Mouse (Mus musculus): ENCODE measurements at regions not wholly inside any gene's neighbourhood (a gene's known extent, or its start where the extent isn't known, plus 50 kb on each side); places are given as distances from the start of the nearest gene placed in this dataset.

DNA sequence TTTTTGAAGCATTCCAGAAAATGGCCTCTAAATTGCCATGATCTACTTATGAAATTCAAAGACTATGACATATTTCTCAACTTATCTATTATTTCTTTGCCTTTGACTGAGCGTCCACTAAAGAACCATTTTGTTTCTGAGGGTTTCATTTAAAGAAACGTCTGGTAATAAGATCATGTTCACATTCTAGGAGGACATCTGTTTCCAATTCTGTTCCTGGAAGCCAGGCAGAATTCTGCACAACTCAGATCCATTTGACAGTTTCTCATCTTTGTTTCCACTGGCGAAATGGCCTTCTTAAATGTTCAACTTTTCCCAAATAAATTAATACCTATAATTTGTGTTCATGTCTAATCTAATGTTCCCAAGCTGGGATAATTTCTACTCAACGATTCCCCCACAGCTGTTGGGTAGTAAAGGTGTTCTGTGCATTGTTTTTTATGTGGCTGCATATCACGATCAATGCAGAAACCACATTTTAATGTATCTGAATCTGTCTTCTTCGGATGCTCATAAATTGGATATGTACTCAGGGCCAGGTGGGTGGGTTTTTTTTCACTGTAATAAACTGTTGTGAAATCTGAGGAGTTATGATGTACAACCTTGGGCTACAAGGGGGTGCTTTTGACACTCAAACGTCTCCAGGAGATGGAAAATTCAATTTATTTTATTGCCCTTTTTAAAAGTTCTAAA, 470.6 kb downstream of the Kctd12 start:
- Histone ChIP-seq H3K9me3 (ENCODE audit: control insufficient read depth, low read length) (no peaks in the 10 kb centered on the region), H3K27ac (ENCODE audit: low read depth, low read length) (no peak overlapping the region), H3K4me3 (ENCODE audit: low read depth, low read length) (no peak overlapping the region), H3K36me3 (ENCODE audit: control insufficient read depth, insufficient read depth, low read length) (no peaks in the 10 kb centered on the region), H3K4me2 (ENCODE audit: low read depth, low read length, severe bottlenecking) (no peak overlapping the region), H3K27me3 (ENCODE audit: control insufficient read depth, insufficient read depth, low read length) (no peaks in the 10 kb centered on the region), H3K9ac (ENCODE audit: low read length) (no peak overlapping the region), H3K4me1 (replicated peaks; ENCODE audit: control insufficient read depth, insufficient read depth, low read length) (no peaks in the 10 kb centered on the region)
- ATAC-seq (replicated peaks; ENCODE audit: low FRiP score) (no peak), DNase-seq (ENCODE audit: low spot score) (no peak)
- WGBS = 72% methylated on average over 7 of the region's 7 CpGs

DNA sequence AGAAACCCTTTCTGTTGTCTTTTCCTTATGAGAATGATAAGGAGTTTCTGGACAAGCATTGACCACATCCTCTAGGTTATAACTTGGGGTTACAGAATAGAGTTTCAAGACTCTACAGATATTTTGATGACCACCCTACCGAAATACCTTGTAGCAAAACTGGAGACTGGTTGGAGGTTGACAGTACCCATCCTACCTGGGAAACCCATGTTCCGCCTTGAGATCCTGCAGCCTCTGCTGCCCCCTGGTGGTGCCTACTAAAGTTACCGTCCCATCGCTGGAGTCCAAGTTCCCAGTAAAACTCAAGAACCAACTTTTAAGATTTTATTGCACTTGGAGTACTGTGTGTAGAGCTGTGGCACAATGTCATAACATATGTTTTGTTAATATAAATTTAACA, 472.1 kb downstream of the Kctd12 start:
- Histone ChIP-seq H3K9me3 (ENCODE audit: control insufficient read depth, low read length) (no peaks in the 10 kb centered on the region), H3K27me3 (ENCODE audit: control insufficient read depth, insufficient read depth, low read length) (no peaks in the 10 kb centered on the region), H3K36me3 (ENCODE audit: control insufficient read depth, insufficient read depth, low read length) (no peaks in the 10 kb centered on the region), H3K9ac (ENCODE audit: low read length) (no peak overlapping the region), H3K27ac (ENCODE audit: low read depth, low read length) (no peak overlapping the region), H3K4me1 (replicated peaks; ENCODE audit: control insufficient read depth, insufficient read depth, low read length) (no peaks in the 10 kb centered on the region), H3K4me3 (ENCODE audit: low read depth, low read length) (no peak overlapping the region), H3K4me2 (ENCODE audit: low read depth, low read length, severe bottlenecking) (no peak overlapping the region)
- WGBS = 32% methylated on average over 4 of the region's 4 CpGs
- ATAC-seq (replicated peaks; ENCODE audit: low FRiP score) (peak; percentile 60), DNase-seq (ENCODE audit: low spot score) (peak; percentile 75)

DNA sequence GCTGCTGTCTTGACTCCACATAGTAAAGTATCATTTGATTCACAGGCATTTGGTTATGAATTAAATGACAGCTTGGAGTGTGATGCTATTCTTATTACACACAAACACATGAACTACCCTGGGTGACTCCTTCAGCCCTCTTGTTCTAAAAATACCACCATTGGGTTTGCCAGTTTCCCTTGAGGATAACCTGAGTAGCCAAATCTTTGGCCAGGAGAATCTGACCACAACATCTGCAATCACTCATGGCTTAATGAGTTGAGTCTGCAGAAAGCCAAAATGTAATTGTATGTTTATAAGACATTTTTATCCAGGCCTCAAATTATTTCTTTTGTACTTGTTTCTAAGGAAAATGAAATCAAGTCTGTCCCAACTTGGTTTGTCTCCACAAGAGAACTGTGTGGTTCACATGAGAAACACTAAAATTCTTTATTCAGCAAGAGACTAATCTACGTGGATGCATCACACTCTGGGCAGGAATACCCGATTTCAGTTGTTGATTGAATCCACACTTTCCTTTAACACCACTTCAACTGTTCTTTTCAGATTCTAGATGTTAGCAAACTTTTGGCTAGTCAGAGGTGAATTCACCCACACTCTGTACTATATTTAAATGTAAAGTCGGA, 476.6 kb downstream of the Kctd12 start:
- no peak overlapping the region for H3K9ac ChIP-seq (ENCODE audit: low read length)
- H3K27ac ChIP-seq (ENCODE audit: low read depth, low read length) = no peak overlapping the region
- no peaks in the 10 kb centered on the region for H3K4me1 ChIP-seq (replicated peaks; ENCODE audit: control insufficient read depth, insufficient read depth, low read length)
- no peak overlapping the region for H3K4me2 ChIP-seq (ENCODE audit: low read depth, low read length, severe bottlenecking)
- WGBS = 86% methylated on average over 3 of the region's 3 CpGs
- H3K27me3 ChIP-seq (ENCODE audit: control insufficient read depth, insufficient read depth, low read length) = no peaks in the 10 kb centered on the region
- no peaks in the 10 kb centered on the region for H3K36me3 ChIP-seq (ENCODE audit: control insufficient read depth, insufficient read depth, low read length)
- no peak overlapping the region for H3K4me3 ChIP-seq (ENCODE audit: low read depth, low read length)
- ATAC-seq (replicated peaks; ENCODE audit: low FRiP score) = no peak
- H3K9me3 ChIP-seq (ENCODE audit: control insufficient read depth, low read length) = no peaks in the 10 kb centered on the region
- DNase-seq (ENCODE audit: low spot score) = no peak

DNA sequence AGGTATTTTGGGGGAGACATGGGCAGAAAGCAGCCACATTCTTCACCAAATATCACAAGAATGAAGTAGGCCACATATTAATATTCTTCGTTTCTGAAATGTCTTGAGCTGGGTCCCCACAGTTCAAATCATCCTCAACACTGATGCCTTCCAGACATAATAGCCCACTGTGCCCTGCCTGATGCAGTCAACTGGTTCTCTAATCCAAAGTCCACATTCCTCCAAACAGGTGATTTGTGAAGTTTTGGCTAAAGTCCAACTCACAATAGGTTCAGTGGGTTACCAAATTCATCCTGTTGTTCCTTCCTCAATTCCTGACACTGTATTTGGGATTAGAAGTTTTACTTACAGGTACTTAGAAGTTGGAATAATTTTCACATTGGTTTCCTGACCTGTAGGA, 485.3 kb downstream of the Kctd12 start:
- no peaks in the 10 kb centered on the region for H3K4me1 ChIP-seq (replicated peaks; ENCODE audit: control insufficient read depth, insufficient read depth, low read length)
- no peaks in the 10 kb centered on the region for H3K9me3 ChIP-seq (ENCODE audit: control insufficient read depth, low read length)
- 95% methylated on average over 1 of the region's 1 CpGs for WGBS
- ATAC-seq (replicated peaks; ENCODE audit: low FRiP score) = no peak
- no peak for DNase-seq (ENCODE audit: low spot score)
- H3K4me3 ChIP-seq (ENCODE audit: low read depth, low read length) = no peak overlapping the region
- no peaks in the 10 kb centered on the region for H3K36me3 ChIP-seq (ENCODE audit: control insufficient read depth, insufficient read depth, low read length)
- no peak overlapping the region for H3K27ac ChIP-seq (ENCODE audit: low read depth, low read length)
- no peak overlapping the region for H3K9ac ChIP-seq (ENCODE audit: low read length)
- H3K4me2 ChIP-seq (ENCODE audit: low read depth, low read length, severe bottlenecking) = no peak overlapping the region
- no peaks in the 10 kb centered on the region for H3K27me3 ChIP-seq (ENCODE audit: control insufficient read depth, insufficient read depth, low read length)

DNA sequence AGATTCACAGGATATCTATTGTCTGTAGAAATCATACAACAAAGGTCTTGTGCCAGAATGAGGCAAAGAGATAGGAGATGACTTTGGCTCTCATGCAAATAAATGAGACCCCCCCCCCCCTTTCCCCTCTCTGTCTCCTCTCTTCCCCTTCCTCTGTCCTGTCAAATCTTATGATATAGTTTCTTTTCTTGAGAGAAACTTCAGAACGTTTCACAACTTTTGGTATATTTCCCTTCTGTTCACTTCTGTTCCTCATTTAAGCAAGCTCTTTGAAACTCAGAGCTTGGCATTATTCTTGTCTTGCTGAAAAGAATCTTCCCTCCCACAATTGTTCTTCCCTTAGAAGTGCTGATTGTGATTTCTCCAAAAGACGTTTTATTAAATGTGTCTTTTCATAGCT, 490.1 kb downstream of the Kctd12 start:
- no peak overlapping the region for H3K4me3 ChIP-seq (ENCODE audit: low read depth, low read length)

DNA sequence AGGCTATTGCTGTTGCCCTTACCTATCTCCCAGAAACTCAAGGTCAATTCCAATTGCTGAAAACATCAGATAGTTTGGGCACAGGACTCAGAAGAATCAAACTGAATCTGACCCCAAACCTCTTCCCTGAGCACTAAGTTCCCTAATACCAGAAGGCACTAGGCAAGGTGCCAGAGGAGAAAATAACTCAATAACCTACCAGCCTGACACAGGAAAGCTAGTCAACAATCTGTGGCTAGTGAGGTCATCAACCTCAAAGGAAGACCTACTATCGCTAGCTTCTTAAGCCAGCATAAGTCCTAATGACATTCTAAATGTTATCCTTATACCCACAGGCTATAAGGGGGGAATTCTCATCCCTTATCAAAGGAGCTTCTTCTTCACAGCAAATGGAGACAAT, 491.2 kb downstream of the Kctd12 start:
- Histone ChIP-seq H3K9me3 (ENCODE audit: control insufficient read depth, low read length) (no peaks in the 10 kb centered on the region), H3K4me3 (ENCODE audit: low read depth, low read length) (no peak overlapping the region), H3K9ac (ENCODE audit: low read length) (no peak overlapping the region), H3K27me3 (ENCODE audit: control insufficient read depth, insufficient read depth, low read length) (no peaks in the 10 kb centered on the region), H3K36me3 (ENCODE audit: control insufficient read depth, insufficient read depth, low read length) (no peaks in the 10 kb centered on the region), H3K4me2 (ENCODE audit: low read depth, low read length, severe bottlenecking) (no peak overlapping the region), H3K4me1 (replicated peaks; ENCODE audit: control insufficient read depth, insufficient read depth, low read length) (no peaks in the 10 kb centered on the region), H3K27ac (ENCODE audit: low read depth, low read length) (no peak overlapping the region)
- DNase-seq (ENCODE audit: low spot score) (no peak), ATAC-seq (replicated peaks; ENCODE audit: low FRiP score) (no peak)
- WGBS = 100% methylated on average over 1 of the region's 1 CpGs

More for the DNA sequence above, 490.1 kb downstream of the Kctd12 start:
- no peak overlapping the region for H3K9ac ChIP-seq (ENCODE audit: low read length)
- ATAC-seq (replicated peaks; ENCODE audit: low FRiP score) (no peak), DNase-seq (ENCODE audit: low spot score) (no peak)
- no peaks in the 10 kb centered on the region for H3K36me3 ChIP-seq (ENCODE audit: control insufficient read depth, insufficient read depth, low read length)
- H3K9me3 ChIP-seq (ENCODE audit: control insufficient read depth, low read length) = no peaks in the 10 kb centered on the region
- H3K4me2 ChIP-seq (ENCODE audit: low read depth, low read length, severe bottlenecking) = no peak overlapping the region
- H3K4me1 ChIP-seq (replicated peaks; ENCODE audit: control insufficient read depth, insufficient read depth, low read length) = no peaks in the 10 kb centered on the region
- WGBS = 69% methylated on average over 2 of the region's 2 CpGs
- H3K27ac ChIP-seq (ENCODE audit: low read depth, low read length) = no peak overlapping the region
- H3K27me3 ChIP-seq (ENCODE audit: control insufficient read depth, insufficient read depth, low read length) = no peaks in the 10 kb centered on the region

DNA sequence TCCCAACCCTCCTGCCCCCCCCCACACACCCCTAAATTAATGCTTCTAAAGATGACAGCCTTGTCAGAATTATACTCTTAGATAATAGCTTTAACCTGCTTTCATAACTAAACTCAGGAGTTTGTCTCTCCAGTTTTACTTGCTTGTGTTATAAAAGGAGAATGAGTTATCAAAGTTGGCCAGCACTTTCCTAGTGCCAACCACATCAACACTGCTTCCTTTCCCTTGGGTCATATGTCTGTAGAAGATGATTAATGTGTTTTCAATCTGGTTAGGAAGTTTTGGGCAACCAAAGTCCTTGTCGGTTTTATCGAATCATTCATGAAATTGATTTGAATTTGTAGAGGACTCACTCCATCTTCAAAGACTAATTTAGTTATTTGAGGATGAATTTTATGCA, 505.3 kb downstream of the Kctd12 start:
- Histone ChIP-seq H3K4me1 (replicated peaks; ENCODE audit: control insufficient read depth, insufficient read depth, low read length) (no peaks in the 10 kb centered on the region), H3K27me3 (ENCODE audit: control insufficient read depth, insufficient read depth, low read length) (no peaks in the 10 kb centered on the region), H3K9ac (ENCODE audit: low read length) (no peak overlapping the region), H3K9me3 (ENCODE audit: control insufficient read depth, low read length) (no peaks in the 10 kb centered on the region), H3K36me3 (ENCODE audit: control insufficient read depth, insufficient read depth, low read length) (no peaks in the 10 kb centered on the region), H3K4me2 (ENCODE audit: low read depth, low read length, severe bottlenecking) (no peak overlapping the region), H3K27ac (ENCODE audit: low read depth, low read length) (no peak overlapping the region), H3K4me3 (ENCODE audit: low read depth, low read length) (no peak overlapping the region)
- ATAC-seq (replicated peaks; ENCODE audit: low FRiP score) = no peak
- 90% methylated on average over 2 of the region's 2 CpGs for WGBS
- no peak for DNase-seq (ENCODE audit: low spot score)

DNA sequence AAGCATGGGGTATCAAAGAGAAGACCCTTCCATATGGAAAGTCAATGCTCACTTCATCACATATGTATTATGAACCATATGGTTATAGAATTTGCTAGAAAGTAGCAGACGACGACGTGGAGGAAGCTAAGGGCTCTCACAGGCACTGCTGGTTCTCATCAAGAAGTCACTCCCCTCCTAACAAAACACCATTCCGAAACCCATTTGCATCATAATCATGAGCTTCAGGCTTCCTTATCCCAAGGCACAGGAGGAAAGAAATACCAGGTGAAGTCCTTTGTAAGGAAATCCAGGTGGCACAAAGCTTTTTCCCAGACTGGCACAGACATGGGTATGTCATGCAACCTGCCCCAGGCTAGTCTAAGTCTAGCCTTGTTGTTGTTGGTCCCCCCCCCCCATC, 513.1 kb downstream of the Kctd12 start:
- no peak overlapping the region for H3K9ac ChIP-seq (ENCODE audit: low read length)
- no peak overlapping the region for H3K4me3 ChIP-seq (ENCODE audit: low read depth, low read length)
- ATAC-seq (replicated peaks; ENCODE audit: low FRiP score) = no peak
- no peaks in the 10 kb centered on the region for H3K4me1 ChIP-seq (replicated peaks; ENCODE audit: control insufficient read depth, insufficient read depth, low read length)
- WGBS = 51% methylated on average over 4 of the region's 4 CpGs
- H3K4me2 ChIP-seq (ENCODE audit: low read depth, low read length, severe bottlenecking) = no peak overlapping the region
- H3K9me3 ChIP-seq (ENCODE audit: control insufficient read depth, low read length) = no peaks in the 10 kb centered on the region
- H3K27ac ChIP-seq (ENCODE audit: low read depth, low read length) = no peak overlapping the region
- no peak for DNase-seq (ENCODE audit: low spot score)
- no peaks in the 10 kb centered on the region for H3K36me3 ChIP-seq (ENCODE audit: control insufficient read depth, insufficient read depth, low read length)
- H3K27me3 ChIP-seq (ENCODE audit: control insufficient read depth, insufficient read depth, low read length) = no peaks in the 10 kb centered on the region

DNA sequence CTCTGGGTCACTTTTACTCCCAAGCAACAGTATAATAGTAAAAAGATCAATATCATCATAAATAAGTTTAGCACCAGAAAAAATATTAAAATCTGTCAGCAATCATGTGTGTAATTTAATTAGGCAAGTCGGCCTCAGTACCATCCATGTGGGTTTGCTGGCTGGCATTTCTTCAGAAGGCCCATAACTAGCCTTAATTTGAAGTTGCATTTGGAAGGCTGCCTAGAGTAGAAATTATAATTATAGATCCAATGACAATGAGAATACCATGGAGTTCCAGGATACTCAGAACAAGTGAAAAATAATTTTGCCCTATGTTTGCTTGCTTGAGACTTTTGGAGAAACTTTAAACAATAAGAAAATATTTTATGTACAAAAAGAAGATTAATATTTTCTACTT, 521.4 kb downstream of the Kctd12 start:
- DNase-seq (ENCODE audit: low spot score) = no peak
- Histone ChIP-seq H3K4me1 (replicated peaks; ENCODE audit: control insufficient read depth, insufficient read depth, low read length) (no peaks in the 10 kb centered on the region), H3K9ac (ENCODE audit: low read length) (no peak overlapping the region), H3K36me3 (ENCODE audit: control insufficient read depth, insufficient read depth, low read length) (no peaks in the 10 kb centered on the region), H3K4me2 (ENCODE audit: low read depth, low read length, severe bottlenecking) (no peak overlapping the region), H3K27me3 (ENCODE audit: control insufficient read depth, insufficient read depth, low read length) (no peaks in the 10 kb centered on the region), H3K4me3 (ENCODE audit: low read depth, low read length) (no peak overlapping the region), H3K27ac (ENCODE audit: low read depth, low read length) (no peak overlapping the region), H3K9me3 (ENCODE audit: control insufficient read depth, low read length) (no peaks in the 10 kb centered on the region)
- WGBS = 73% methylated on average over 1 of the region's 1 CpGs
- no peak for ATAC-seq (replicated peaks; ENCODE audit: low FRiP score)

All from forebrain, embryonic 11.5 days (tissue).